ENCODE assay signal across 8 mouse cellular contexts in the genomic region with DNA sequence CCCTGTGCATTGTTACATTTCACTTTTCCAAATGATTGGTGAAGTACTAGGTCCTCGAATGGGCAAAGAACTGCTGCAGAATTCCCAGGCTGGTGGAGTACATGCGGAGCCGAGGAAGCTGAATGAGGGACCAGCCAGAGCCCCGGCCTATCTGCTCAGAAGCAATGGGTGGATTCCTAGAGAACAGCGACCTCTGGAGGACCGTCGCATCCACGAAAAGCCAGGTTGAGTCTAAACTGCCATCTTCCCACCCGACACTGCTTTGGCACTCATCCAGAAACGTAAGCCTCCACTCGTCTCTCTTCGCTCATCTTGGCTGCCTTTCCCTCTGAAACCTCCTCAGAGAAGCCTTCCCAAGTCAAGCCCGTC. TPM values are rescaled to one million over a fixed set of nuclear protein-coding genes. Genes with fewer than 3 reads are reported as not detected.
DNase-seq lines count a peak whose midpoint lies in the region; ATAC-seq and TF ChIP-seq lines count a peak whose summit lies in the region.
"Had no signal": no experiment of that assay in that cellular context is flagged by ENCODE, and none has a peak within 500 bp of the region (broad histone marks: within the 10 kb centered on the region; RNA-seq: fewer than 3 reads in every experiment).

No protein-coding gene starts in this region.

- TF ChIP-seq CTCF in bone marrow, adult 2 months (IDR thresholded peaks at IDR 0.05; ENCODE audit: control insufficient read depth, insufficient read depth, low read length), result peak; percentile 38; the same call in 1 of the 2 replicates

- no peak overlapping the region for H3K27ac ChIP-seq in bone marrow, adult 2 months (ENCODE audit: control insufficient read depth, insufficient read depth, low read depth, low read length, poor library complexity)
- H3K27ac ChIP-seq in forebrain, embryonic 13.5 days, result no peak overlapping the region
- H3K27ac ChIP-seq: macrophage had no signal

- no peak overlapping the region for H3K9ac ChIP-seq in forebrain, embryonic 13.5 days

- H3K27me3 ChIP-seq in forebrain, embryonic 13.5 days, result peaks cover 97% of the 10 kb centered on the region
- H3K27me3 ChIP-seq in splenic B cell, adult 2 months (ENCODE audit: control insufficient read depth, insufficient read depth, low read length, poor library complexity, severe bottlenecking), result no peaks in the 10 kb centered on the region

- WGBS in bone marrow, adult 2 months, result 60% methylated on average over 13 of the region's 13 CpGs
- WGBS in forebrain, embryonic 13.5 days, result 1% methylated on average over 13 of the region's 13 CpGs

- no peaks in the 10 kb centered on the region for H3K9me3 ChIP-seq in forebrain, embryonic 13.5 days (replicated peaks)

- TF ChIP-seq POLR2A in bone marrow, adult 2 months (IDR thresholded peaks at IDR 0.05; ENCODE audit: borderline replicate concordance, control insufficient read depth, low read depth, low read length), result no peak

- H3K4me2 ChIP-seq in forebrain, embryonic 13.5 days, result no peak overlapping the region

- H3K36me3 ChIP-seq in forebrain, embryonic 13.5 days (ENCODE audit: poor library complexity, severe bottlenecking), result no peaks in the 10 kb centered on the region
- H3K36me3 ChIP-seq in splenic B cell, adult 2 months (ENCODE audit: control insufficient read depth, insufficient read depth, low read length, poor library complexity, severe bottlenecking), result no peaks in the 10 kb centered on the region

- H3K4me1 ChIP-seq in bone marrow, adult 2 months (ENCODE audit: control insufficient read depth, insufficient read depth, low read length), result no peaks in the 10 kb centered on the region; the same call in 1 of the 2 replicates
- peaks cover 10% of the 10 kb centered on the region for H3K4me1 ChIP-seq in forebrain, embryonic 13.5 days

- peak; percentile 41; the same call in 1 of the 2 replicates for ATAC-seq in forebrain, embryonic 13.5 days

- H3K4me3 ChIP-seq in bone marrow, adult 2 months (replicated peaks; ENCODE audit: control insufficient read depth, low read depth, low read length), result no peak overlapping the region
- H3K4me3 ChIP-seq in forebrain, embryonic 13.5 days, result no peak overlapping the region

- peak; percentile 36 to 71 for DNase-seq in spleen, postnatal 4 days (ENCODE audit: low spot score in 2 of 2)
- no peak for DNase-seq in spleen, postnatal 14 days (ENCODE audit: low spot score in 2 of 2)
- peak; percentile 31 to 52 for DNase-seq in kidney, adult 8-10 months
- DNase-seq in lung, postnatal 25 days (ENCODE audit: low spot score), result peak; percentile 46
- peak; percentile 56 for DNase-seq in splenic B cell, adult 2 months (ENCODE audit: low read depth, low spot score)

RNA-seq across cellular contexts. Expression of a gene that starts 4.9 kb away (rescaled TPM):
- polyA plus RNA-seq in bone marrow, adult 2 months (2011; ENCODE audit: insufficient read depth, insufficient read length, low replicate concordance, missing spikeins), result 0.57 TPM in 1 of 2 replicates, not detected in the other
- polyA plus RNA-seq in forebrain, embryonic 13.5 days (2015; fragmentation: Nextera tagmentation; extraction: Ambion mirVana), result 0.22 and 0.30 TPM in 2 replicates

RNA-seq across cellular contexts. Expression of a gene that starts 12.2 kb away (rescaled TPM):
- polyA plus RNA-seq in bone marrow, adult 2 months (2011; ENCODE audit: insufficient read depth, insufficient read length, low replicate concordance, missing spikeins), result not detected in 2 replicates
- not detected in 2 replicates for polyA plus RNA-seq in forebrain, embryonic 13.5 days (2015; fragmentation: Nextera tagmentation; extraction: Ambion mirVana)
- polyA plus RNA-seq: macrophage had no signal

Comparison
In these comparisons a context has a peak if more than half of its experiments do, and no peak if none do; other contexts are left out.
1. DNase-seq: peak in spleen, postnatal 4 days (2 of 2), kidney, adult 8-10 months (2 of 2), lung, postnatal 25 days (single experiment) and splenic B cell, adult 2 months (single experiment); none in spleen, postnatal 14 days (0 of 2).